Comparison of ENCODE assay signal across 8 mouse cellular contexts in the genomic region with DNA sequence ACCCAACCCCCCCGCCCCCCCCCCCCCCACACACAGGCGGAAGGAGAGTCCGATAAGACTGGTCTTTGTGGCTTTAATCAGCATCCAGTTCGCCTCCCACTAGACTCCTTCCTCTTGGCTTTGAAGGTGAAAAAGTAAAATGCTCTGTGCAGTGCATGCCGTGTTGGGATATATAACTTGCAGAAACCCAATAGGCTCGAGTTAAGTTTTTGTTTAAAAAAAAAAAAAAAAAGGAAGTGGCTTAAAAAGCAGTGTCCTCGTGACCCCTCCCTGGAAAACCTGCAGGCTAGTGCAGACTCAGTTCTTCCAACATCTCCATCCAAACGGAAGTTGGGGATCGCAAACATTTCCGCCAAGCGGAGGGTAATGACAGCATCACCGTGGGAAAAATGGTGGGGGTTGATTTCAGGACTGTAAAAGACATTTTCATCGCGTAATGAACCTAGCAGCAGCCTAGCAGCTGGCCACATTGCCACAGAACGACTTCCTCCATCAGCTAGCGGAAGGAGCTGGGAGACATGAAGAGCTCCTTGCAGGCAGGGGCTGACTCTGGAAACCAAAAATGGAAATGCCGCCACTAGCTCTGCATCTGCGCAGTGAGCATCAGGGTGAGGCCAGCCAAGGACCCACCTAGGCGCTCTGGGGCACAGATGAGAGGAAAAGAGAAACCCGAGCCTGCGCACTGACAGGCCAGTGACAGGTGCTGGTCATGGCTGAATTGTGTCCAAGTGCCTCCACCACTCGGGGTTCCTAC. TPM values are rescaled to one million over a fixed set of nuclear protein-coding genes. Genes with fewer than 3 reads are reported as not detected.
DNase-seq lines count a peak whose midpoint lies in the region; ATAC-seq and TF ChIP-seq lines count a peak whose summit lies in the region.

No protein-coding gene starts in this region.

- H3K27me3 ChIP-seq in midbrain, embryonic 10.5 days (ENCODE audit: low read depth, poor library complexity, severe bottlenecking) = no peaks in the 10 kb centered on the region; the same call in 1 of the 2 replicates
- H3K27me3 ChIP-seq in midbrain, embryonic 11.5 days (ENCODE audit: control insufficient read depth, insufficient read depth, low read length) = no peaks in the 10 kb centered on the region
- H3K27me3 ChIP-seq in liver, embryonic 14.5 days (ENCODE audit: control insufficient read depth, insufficient read depth, low read length) = no peaks in the 10 kb centered on the region; the same call in 1 of the 2 replicates
- no peaks in the 10 kb centered on the region for H3K27me3 ChIP-seq in midbrain, embryonic 13.5 days

- no peak for TF ChIP-seq CTCF in liver, embryonic 14.5 days (IDR thresholded peaks at IDR 0.05; ENCODE audit: low read depth)
- TF ChIP-seq CTCF in olfactory bulb, adult 2 months (IDR thresholded peaks at IDR 0.05; ENCODE audit: insufficient read depth, low read depth, low read length) = no peak

- H3K9me3 ChIP-seq in midbrain, embryonic 10.5 days (replicated peaks) = 0 out of 2 replicates have a peak, but pooled peaks cover 5% of the 10 kb centered on the region
- H3K9me3 ChIP-seq in midbrain, embryonic 11.5 days (ENCODE audit: control insufficient read depth, low read length) = no peaks in the 10 kb centered on the region
- H3K9me3 ChIP-seq in liver, embryonic 14.5 days (ENCODE audit: control insufficient read depth, low read length) = no peaks in the 10 kb centered on the region
- no peaks in the 10 kb centered on the region; the same call in 1 of the 2 replicates for H3K9me3 ChIP-seq in midbrain, embryonic 13.5 days

- DNase-seq in midbrain, embryonic 10.5 days (ENCODE audit: low spot score) = no peak
- DNase-seq in midbrain, embryonic 11.5 days (ENCODE audit: low spot score, missing footprints) = no peak
- peak; percentile 63 for DNase-seq in brain, adult 2 months (ENCODE audit: low read depth, low spot score)
- DNase-seq in kidney, adult 18-20 months = peak; percentile 37
- peak in 1 of 3 experiments; percentile 35 for DNase-seq in liver, embryonic 14.5 days (ENCODE audit: low read depth in 3 of 3, low spot score in 3 of 3)

- H3K4me1 ChIP-seq in midbrain, embryonic 10.5 days = peaks cover 50% of the 10 kb centered on the region
- peaks cover 11% of the 10 kb centered on the region; the same call in 1 of the 2 replicates for H3K4me1 ChIP-seq in midbrain, embryonic 11.5 days (ENCODE audit: control insufficient read depth, insufficient read depth, low read length)
- H3K4me1 ChIP-seq in liver, embryonic 14.5 days (replicated peaks; ENCODE audit: control insufficient read depth in 2 of 2, insufficient read depth in 2 of 2, low read length in 1 of 2) = peaks cover 5 to 37% of the 10 kb centered on the region in 2 experiments; a peak in 3 of 4 replicates
- H3K4me1 ChIP-seq in olfactory bulb, adult 2 months (ENCODE audit: control insufficient read depth, insufficient read depth, low read length) = peaks cover 4% of the 10 kb centered on the region
- H3K4me1 ChIP-seq in midbrain, embryonic 13.5 days (replicated peaks) = peaks cover 12% of the 10 kb centered on the region

- H3K36me3 ChIP-seq in midbrain, embryonic 10.5 days = no peaks in the 10 kb centered on the region
- H3K36me3 ChIP-seq in midbrain, embryonic 11.5 days (ENCODE audit: control insufficient read depth, insufficient read depth, low read length) = no peaks in the 10 kb centered on the region
- no peaks in the 10 kb centered on the region for H3K36me3 ChIP-seq in liver, embryonic 14.5 days (replicated peaks; ENCODE audit: control insufficient read depth, insufficient read depth, low read depth)
- H3K36me3 ChIP-seq in midbrain, embryonic 13.5 days = no peaks in the 10 kb centered on the region

- TF ChIP-seq EP300 in liver, embryonic 14.5 days (IDR thresholded peaks at IDR 0.05; ENCODE audit: low read depth) = no peak

- no peak overlapping the region for H3K4me2 ChIP-seq in midbrain, embryonic 11.5 days
- H3K4me2 ChIP-seq in liver, embryonic 14.5 days (ENCODE audit: low read depth) = peak overlapping the region; percentile 65
- no peak overlapping the region for H3K4me2 ChIP-seq in midbrain, embryonic 13.5 days (replicated peaks)

- no peak for TF ChIP-seq POLR2A in olfactory bulb, adult 2 months (IDR thresholded peaks at IDR 0.05; ENCODE audit: insufficient read depth, low read depth, low read length)

- no peak overlapping the region for H3K9ac ChIP-seq in midbrain, embryonic 11.5 days (ENCODE audit: low read length)
- H3K9ac ChIP-seq in liver, embryonic 14.5 days (replicated peaks) = no peak overlapping the region; the same call in 1 of the 2 replicates
- no peak overlapping the region for H3K9ac ChIP-seq in midbrain, embryonic 13.5 days (replicated peaks)

- peak overlapping the region; percentile 1; the same call in 1 of the 2 replicates for H3K27ac ChIP-seq in midbrain, embryonic 10.5 days (replicated peaks)
- H3K27ac ChIP-seq in midbrain, embryonic 11.5 days (ENCODE audit: low read depth, low read length) = no peak overlapping the region
- H3K27ac ChIP-seq in liver, embryonic 14.5 days = no peak overlapping the region
- H3K27ac ChIP-seq in olfactory bulb, adult 2 months (ENCODE audit: insufficient read depth, low read depth, low read length) = no peak overlapping the region
- no peak overlapping the region for H3K27ac ChIP-seq in midbrain, embryonic 13.5 days

- no peak for ATAC-seq in midbrain, embryonic 11.5 days (ENCODE audit: low FRiP score)
- peak; percentile 77 for ATAC-seq in granulocyte monocyte progenitor cell, adult 5-6 weeks (replicated peaks; ENCODE audit: poor library complexity, severe bottlenecking)
- peak; percentile 40 for ATAC-seq in liver, embryonic 14.5 days (ENCODE audit: insufficient read depth)
- ATAC-seq in midbrain, embryonic 13.5 days = no peak

- H3K4me3 ChIP-seq in midbrain, embryonic 10.5 days = no peak overlapping the region
- H3K4me3 ChIP-seq in midbrain, embryonic 11.5 days (ENCODE audit: low read depth, low read length) = no peak overlapping the region
- H3K4me3 ChIP-seq in liver, embryonic 14.5 days (ENCODE audit: insufficient read depth in 1 of 2, low read depth in 2 of 2, low read length in 2 of 2) = peak overlapping the region; percentile 30 to 60
- peak overlapping the region; percentile 20; the same call in 1 of the 2 replicates for H3K4me3 ChIP-seq in olfactory bulb, adult 2 months (ENCODE audit: insufficient read depth, low read depth, low read length)
- no peak overlapping the region for H3K4me3 ChIP-seq in midbrain, embryonic 13.5 days (replicated peaks)

- 70% methylated on average over 22 of the region's 22 CpGs for WGBS in midbrain, embryonic 10.5 days
- WGBS in midbrain, embryonic 11.5 days = 72% methylated on average over 22 of the region's 22 CpGs
- 3% methylated on average over 22 of the region's 22 CpGs for WGBS in liver, embryonic 14.5 days (ENCODE audit: insufficient replicate concordance)
- WGBS in olfactory bulb, adult 2 months = 65% methylated on average over 22 of the region's 22 CpGs
- 69% methylated on average over 22 of the region's 22 CpGs for WGBS in midbrain, embryonic 13.5 days

RNA-seq across cellular contexts. Expression of a gene that starts 4.3 kb away (rescaled TPM):
- polyA plus RNA-seq in midbrain, embryonic 10.5 days (2016; fragmentation: Nextera tagmentation; extraction: Ambion mirVana) = not detected in 2 replicates
- polyA plus RNA-seq in midbrain, embryonic 11.5 days (2014; fragmentation: Nextera tagmentation; extraction: Ambion mirVana) = not detected in 2 replicates
- total RNA-seq in granulocyte monocyte progenitor cell, adult 5-6 weeks (2014; fragmentation: Nextera tagmentation) = not detected in 2 replicates
- total RNA-seq in granulocyte monocyte progenitor cell, adult 5-6 weeks (2017) = 1.6 and 3.6 TPM in 2 replicates
- not detected in 2 replicates for polyA plus RNA-seq in liver, embryonic 14.5 days (2012; rRNA removed)
- polyA plus RNA-seq in liver, embryonic 14.5 days (2014; fragmentation: Nextera tagmentation; extraction: Ambion mirVana) = not detected in 2 replicates
- polyA plus RNA-seq in olfactory bulb, adult 2 months (2012; ENCODE audit: insufficient read depth, insufficient read length, low replicate concordance, missing spikeins) = not detected in 2 replicates
- not detected in 2 replicates for polyA plus RNA-seq in midbrain, embryonic 13.5 days (2015; fragmentation: Nextera tagmentation; extraction: Ambion mirVana)

Comparison
In these comparisons a context has a peak if more than half of its experiments do, and no peak if none do; other contexts are left out.
1. DNase-seq: peak in brain, adult 2 months (single experiment) and kidney, adult 18-20 months (single experiment); none in midbrain, embryonic 10.5 days (single experiment) and midbrain, embryonic 11.5 days (single experiment).
2. H3K4me3 ChIP-seq: peak in liver, embryonic 14.5 days (2 of 2) and olfactory bulb, adult 2 months (single experiment); none in midbrain, embryonic 10.5 days (single experiment), midbrain, embryonic 11.5 days (single experiment) and midbrain, embryonic 13.5 days (single experiment).
3. ATAC-seq: peak in granulocyte monocyte progenitor cell, adult 5-6 weeks (single experiment) and liver, embryonic 14.5 days (single experiment); none in midbrain, embryonic 11.5 days (single experiment) and midbrain, embryonic 13.5 days (single experiment).